Mouse (Mus musculus): ENCODE results near the gene Fkbp14. TPM values are rescaled to one million over a fixed set of nuclear protein-coding genes. Genes with fewer than 3 reads are reported as not detected.

Fkbp14 gene
- total RNA-seq, 2 experiments from 2014 or later: 8.5 to 9.0 TPM

DNA sequence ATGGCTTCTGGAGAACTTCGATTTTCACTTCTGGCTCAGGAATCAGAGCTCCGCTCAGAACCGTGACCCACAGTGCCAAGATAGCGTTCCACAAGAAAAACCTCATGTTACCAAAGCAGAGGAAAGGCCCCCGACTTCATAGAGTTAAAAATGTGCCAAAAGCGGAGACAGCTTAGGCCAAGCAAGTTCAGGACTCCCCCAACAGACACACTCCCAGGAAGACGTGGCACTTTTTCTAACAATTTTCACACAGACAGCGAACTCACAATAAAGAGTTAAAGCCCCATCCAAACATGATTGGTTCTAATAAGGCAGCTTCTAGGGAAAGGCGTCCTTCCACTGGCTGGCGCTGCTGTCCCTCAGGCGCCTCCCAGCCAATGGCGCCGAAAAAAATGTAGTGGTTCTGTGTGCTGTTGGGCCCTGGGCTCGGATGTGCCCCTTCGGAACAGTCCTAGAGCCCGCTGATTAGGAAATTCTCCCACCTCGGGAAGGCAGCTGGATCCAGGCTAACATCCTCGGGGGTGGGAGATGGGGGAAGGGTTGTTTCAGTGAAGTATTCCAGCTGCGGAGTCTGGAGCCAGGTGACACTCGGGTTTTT lies 4.1 kb downstream of the Fkbp14 start:
- intact Hi-C loops (cut with DNase I): loop anchor here (2.0 to 10.0 kb wide), 3 partner anchors 224 to 572 kb away; partner anchors contain the start of genes Ggct and Znrf2
- peak; percentile 96 to 98 for DNase-seq (ENCODE audit: low spot score in 2 of 2)

DNA sequence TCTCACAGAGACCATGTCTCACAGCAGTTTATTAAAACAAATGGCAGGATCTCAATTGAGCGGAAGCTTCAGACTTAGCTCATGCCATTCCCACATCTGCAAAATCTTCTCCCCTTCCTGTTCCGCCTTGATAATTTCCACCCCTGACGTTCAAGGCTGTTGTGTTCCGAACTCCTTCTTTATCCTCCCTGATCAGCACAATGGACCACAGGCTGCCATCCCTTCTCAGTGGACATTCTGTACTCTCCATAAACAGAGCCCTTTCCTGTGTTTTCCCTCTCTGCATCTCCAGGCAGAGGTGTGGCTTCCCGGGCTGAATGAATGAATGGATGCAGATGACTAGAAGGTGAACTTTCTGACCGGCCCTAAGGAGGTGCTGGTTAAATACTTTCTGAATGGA lies 5.3 kb downstream of the Fkbp14 start:
- intact Hi-C loops (cut with DNase I): loop anchor here (2.0 to 10.0 kb wide), 3 partner anchors 225 to 573 kb away; partner anchors contain the start of genes Ggct and Znrf2
- DNase-seq (ENCODE audit: low spot score in 2 of 2): no peak

DNA sequence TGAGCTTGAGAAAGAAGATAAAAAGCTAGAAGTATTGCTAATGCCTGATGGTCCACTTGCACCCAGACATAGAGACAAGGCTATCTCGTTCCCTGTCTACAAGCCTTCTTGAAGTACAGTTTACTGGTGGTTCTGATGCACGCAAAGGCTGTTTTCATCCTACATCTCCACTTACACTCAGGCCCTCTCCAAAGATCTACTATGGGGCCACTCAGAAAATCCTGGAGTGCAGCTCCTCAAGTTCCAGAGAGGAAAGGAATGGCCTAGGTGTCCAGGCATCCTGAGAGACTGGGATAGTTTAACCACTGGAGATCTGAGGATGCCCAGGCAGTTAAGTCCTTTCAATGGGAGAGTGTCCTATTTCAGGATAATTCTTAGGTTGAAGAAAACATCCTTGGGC lies 6.4 kb downstream of the Fkbp14 start:
- no peak for DNase-seq (ENCODE audit: low spot score in 2 of 2)
- intact Hi-C loops (cut with DNase I): loop anchor here (5.0 to 10.0 kb wide), 2 partner anchors 402 to 574 kb away; partner anchors contain the start of gene Ggct

DNA sequence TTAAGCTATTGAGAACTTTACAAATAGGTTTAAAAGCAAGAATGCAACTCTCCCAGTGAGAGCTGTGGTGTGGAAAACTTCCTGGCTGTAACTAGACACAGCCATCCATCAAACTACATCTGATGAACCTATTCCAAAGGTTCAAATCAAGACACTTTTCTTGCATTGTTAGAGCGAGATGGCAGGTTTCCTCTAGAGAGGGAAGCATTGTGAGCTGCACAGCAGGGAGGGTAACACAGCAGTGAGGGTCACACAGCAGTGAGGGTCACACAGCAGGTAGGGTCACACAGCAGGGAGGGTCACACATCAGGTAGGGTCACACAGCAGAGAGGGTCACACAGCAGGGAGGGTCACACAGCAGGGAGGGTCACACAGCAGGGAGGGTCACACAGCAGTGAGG lies 8.9 kb downstream of the Fkbp14 start:
- intact Hi-C loops (cut with DNase I): no loop called here
- no peak for DNase-seq (ENCODE audit: low spot score in 2 of 2)

DNA sequence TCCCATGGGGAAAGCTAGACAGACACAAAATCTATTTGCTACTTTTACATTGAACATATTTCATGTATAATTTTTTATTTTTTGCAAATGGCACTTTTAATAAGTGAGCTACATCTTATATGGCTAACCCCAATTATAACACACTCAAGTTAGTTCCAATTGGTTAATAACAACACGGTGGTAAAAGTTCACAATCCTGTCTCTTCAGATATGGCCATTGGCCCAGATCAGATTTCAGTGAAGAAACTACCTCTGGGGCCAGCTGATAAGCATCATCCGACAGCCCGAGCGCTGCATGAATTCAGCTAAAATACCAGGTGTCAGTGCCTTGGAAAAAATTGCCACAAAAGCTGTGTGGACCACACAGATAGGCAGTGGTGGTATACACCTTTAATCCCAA lies 9.4 kb downstream of the Fkbp14 start:
- intact Hi-C loops (cut with DNase I): no loop called here
- no peak for DNase-seq (ENCODE audit: low spot score in 2 of 2)

DNA sequence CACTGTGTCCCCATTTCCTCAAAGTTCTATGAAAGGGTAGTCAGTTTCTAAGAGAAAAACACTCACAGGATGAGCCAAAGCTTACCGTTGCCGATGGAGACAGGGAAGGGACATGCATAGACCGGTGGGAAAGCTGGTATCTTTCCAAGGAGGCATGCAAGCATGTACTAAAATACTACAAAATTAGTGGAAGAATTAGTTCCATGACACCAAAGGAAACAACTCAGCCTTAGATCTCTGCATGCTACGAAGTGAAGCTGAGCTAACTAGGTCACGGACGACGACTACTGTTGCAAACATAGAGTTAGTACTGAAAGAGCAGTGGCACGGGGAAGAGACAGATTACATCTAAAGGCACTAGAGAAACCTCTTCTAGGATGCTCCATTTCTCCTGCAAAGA lies 10.2 kb downstream of the Fkbp14 start:
- intact Hi-C loops (cut with DNase I): no loop called here

DNA sequence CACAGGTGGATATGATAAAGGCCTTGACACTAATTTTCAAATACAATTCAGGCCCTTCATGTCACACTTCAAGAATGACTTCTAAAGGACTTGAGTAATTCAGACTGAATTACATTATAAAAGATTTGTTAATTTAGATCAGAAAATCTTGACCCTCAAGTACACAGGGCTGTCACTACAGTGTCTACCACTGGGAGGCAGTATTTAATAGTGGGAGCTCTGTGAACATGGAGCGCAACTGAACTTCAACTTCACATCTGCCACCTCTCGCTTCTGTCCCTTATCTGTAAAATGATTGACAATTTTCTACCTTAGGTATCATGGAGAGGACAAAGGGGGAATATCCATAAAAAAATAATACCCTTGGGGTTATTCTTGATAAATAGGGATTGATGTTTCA lies 10.9 kb downstream of the Fkbp14 start:
- peak; percentile 52 to 71 for DNase-seq (ENCODE audit: low spot score in 2 of 2)
- intact Hi-C loops (cut with DNase I): no loop called here

More for the DNA sequence above, 10.2 kb downstream of the Fkbp14 start:
- no peak for DNase-seq (ENCODE audit: low spot score in 2 of 2)

DNA sequence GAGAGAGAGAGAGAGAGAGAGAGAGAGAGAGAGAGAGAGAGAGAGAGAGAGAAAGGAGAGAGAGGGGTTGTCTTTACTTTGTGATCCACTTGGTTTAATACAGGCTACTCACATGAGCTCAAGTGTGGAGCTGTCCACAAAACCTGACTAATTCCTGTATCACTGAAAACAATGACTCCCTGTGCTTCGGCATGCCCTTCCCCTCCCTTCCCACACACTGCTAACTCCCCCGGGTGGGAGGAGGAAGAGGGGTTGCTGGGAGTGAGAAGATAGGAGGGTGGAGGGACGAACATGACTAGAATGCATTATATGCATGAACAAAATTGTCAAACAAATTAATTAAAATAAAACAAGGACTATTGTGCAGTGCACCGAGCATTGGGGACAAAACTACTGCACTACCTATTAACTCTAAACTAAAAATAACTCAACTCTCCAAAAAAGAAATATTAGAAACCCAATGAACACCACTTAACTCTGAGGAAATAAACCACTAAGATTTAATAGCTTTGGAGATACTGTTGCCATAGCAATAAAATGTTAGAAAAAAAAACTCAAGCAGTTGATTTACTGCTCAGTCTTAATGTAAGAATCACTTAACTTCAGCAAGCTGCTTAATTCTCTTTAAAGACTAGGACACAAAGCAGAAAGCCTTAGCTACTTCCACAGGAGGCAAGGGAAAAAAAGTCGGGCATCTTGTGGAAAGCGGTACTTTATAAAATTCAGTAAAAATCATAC lies 23.7 kb downstream of the Fkbp14 start:
- intact Hi-C loops (cut with DNase I): no loop called here
- no peak for DNase-seq (ENCODE audit: low spot score in 2 of 2)

DNA sequence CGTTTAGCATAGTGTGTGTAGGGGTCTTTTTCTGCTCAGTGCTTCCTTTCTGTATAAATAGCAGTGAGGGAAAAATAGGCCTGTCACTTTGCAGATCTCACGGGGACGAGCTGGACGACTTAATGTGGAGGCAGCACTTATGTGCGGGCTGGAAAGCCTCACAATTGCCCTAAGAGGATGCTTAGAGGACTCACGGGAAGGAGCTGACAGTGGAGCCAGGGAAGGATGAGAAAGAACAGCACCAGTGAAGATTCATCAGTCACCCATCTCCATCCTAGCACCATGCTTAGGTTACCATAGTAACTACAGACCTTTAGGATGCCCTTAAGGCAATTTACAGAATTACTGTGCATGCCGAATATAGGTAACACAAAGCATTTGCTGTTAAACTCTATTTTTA lies 27.3 kb downstream of the Fkbp14 start:
- peak in 1 of 2 experiments; percentile 27 for DNase-seq (ENCODE audit: low spot score in 2 of 2)
- intact Hi-C loops (cut with DNase I): no loop called here

DNA sequence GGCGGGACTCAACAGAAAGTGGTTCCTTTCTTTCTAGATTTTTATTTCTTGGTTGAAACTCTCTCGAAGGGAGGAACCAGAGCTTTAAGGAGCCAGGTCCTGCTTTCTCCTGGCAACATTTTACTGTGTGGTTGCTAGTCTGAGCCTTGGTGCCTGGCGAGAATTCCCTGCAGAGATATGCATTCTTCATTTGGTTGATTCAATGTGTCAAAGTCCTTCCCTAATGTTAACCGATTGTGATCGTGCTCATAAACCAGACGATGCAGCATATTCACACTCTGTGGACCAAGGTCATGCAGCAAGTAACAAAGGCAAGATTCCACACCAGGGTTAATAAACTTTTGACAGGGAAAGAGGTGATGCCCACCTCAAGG lies 30.6 kb downstream of the Fkbp14 start:
- intact Hi-C loops (cut with DNase I): no loop called here

DNA sequence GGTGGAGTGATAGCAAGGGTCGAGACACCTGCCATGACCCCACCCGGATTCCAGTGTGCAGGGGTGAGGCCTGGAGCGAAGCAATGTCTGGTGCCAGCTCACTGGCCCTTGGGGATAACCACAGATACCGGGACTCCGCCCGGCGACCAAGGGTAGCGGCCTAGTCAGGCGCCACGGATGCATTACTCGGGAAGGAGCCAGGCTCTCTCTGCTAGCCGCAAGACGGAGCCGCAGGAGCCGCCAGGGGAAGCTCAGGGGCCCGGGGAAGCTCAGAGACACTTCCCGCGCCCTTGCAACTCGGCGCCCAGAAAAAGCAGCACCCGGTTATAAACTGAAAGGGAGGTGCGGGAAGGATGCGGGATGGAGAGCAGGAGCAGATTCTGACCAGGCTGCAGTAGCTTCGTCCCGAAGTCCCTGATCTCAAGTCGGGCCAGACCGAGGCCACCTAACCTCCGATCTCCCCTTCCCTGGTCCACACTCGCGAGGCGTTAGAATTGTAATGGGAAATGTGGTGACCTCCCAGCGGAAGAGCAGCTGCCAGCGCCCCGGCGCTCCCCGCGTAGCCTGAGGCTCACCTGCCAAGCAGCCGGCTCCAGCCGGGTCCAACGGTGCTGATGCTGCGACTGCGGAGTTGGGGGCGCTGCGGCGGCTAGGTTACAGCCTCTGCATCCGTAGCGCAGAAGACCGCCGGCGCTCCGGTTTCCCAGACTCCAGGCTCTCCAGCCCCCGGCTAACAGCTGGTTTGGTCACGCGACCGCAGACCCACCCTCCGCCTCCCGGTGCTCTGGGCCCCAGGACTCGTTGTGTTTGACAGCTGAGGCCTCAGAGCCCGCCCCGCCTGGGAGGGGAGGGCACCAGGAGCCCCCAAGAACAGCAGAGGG lies 31.2 kb downstream of the Fkbp14 start, which contains the start of gene Scrn1:
Gene Scrn1 (minus strand): TSS at position 825 of the 881 bp plus-strand sequence.
- DNase-seq (ENCODE audit: low spot score in 2 of 2): peak; percentile 79 to 88
- intact Hi-C loops (cut with DNase I): no loop called here

More for the DNA sequence above, 30.6 kb downstream of the Fkbp14 start:
- DNase-seq (ENCODE audit: low spot score in 2 of 2): no peak

DNA sequence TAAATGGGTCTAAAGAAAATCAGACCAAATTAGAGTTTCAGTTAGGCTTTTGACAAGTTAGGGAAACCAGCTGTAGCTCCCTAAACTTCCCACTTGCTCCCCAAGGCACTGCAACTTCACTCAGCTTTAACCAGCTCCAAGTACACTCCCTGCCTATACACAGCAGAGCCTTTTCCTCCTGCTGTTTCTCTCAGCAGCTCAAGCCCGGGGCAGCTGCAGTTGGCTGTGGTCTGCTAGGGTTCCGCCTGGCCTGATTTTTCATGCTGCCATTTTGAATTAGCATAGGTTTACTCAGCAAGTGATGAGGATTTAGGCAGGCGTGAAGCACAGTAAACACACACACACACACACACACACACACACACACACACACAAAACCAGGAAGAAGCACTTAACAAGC lies 32.1 kb downstream of the Fkbp14 start:
- intact Hi-C loops (cut with DNase I): no loop called here
- peak in 1 of 2 experiments; percentile 61 for DNase-seq (ENCODE audit: low spot score in 2 of 2)

DNA sequence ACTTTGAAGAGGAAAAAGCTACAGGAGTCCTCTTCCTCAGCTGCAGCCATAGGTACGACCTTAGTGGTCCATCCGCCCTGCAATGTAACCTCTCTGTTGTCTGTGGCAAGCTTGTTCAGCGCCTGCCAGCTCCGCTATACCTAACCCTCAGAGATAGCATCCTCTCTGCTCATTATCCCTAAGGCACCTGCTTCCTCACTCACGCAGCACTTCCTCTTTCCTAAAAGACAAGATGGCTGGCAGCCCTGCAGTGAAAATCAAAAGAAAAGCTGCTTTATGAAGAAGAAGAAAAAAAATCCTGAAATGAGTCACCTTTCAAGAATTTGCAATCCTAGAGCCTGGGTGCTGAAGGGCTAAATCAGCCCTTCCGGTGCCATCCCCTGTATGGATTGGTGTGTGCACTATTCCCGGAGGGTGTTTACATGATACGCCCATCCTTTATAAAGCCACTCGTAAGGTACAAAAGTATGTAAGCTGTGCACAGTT lies 32.6 kb downstream of the Fkbp14 start:
- DNase-seq (ENCODE audit: low spot score in 2 of 2): peak in 1 of 2 experiments; percentile 12
- intact Hi-C loops (cut with DNase I): no loop called here

DNA sequence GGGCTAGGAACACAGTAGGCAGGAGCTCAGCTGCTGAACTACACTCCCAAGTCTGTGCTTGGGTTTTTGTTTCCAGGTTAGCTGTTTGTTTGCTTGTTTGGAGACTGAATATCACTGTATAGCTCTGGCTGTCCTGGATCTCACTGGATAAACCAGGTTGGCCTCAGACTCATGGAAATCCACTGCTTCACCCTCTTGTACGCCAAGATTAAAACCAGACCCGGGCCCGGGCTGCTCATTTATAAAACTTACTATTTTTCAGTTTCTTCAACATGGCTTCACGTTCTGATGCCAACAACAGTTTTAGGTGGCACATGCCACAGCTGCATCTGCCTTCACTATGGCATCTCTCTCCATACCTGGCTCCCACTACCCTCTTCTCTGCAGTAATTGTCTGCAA lies 33.5 kb downstream of the Fkbp14 start:
- no peak for DNase-seq (ENCODE audit: low spot score in 2 of 2)
- intact Hi-C loops (cut with DNase I): no loop called here

DNA sequence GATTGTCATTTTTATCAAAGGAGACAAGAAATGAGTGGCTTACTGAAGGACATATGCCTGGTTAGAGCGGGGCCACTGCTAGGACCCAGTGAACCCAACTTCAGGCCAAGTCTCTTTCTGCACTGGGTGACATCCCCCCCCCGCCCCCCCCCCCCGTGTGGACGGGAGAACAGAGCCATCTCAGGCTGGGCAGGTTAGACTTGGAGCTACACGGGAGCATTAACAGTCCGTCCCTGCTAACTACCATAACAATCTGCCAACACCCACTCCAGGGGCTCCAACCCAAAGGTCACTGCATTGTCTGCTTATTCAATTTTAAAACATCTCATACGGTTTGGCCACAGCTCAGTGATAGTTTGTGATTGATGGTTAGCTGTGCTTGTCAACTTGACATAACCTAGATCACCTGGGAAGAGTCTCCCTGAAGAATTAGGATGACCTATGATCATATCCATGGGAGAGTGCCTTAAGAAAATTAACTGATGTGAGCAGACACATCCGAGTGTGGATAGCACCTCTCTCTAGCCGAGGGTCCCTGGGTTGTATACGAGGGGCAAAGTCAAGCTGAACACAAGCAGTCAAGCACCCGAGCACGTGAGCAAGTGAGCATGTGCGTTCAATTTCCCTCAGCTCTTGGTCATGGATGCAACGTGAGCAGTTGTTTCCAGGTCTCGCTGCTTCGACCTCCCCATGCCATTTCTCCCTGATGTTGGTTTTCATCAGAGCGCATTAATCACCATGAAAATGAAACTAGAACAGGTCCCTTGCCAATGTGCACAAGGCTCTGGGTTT lies 34.9 kb downstream of the Fkbp14 start:
- intact Hi-C loops (cut with DNase I): no loop called here
- no peak for DNase-seq (ENCODE audit: low spot score in 2 of 2)

DNA sequence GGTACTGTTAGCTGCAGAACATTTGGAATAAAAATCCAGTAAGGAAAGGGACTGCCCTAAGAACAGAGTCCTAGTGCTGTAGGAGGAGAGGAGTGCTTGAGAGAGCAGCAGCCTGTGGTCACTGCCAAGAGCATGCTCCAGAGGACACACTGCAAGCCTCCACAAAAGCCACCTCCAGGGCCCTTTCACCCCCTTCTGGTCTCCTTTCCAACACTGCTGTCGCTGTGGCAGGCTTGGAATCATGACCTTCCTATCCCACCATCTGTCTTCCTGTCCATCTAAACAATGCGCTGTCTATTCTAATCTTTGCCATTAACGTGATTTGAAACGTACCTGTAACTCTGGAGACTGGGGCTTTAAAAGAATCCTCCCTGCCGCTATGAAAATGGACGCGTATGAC lies 38.6 kb downstream of the Fkbp14 start:
- DNase-seq (ENCODE audit: low spot score in 2 of 2): no peak
- intact Hi-C loops (cut with DNase I): no loop called here

DNA sequence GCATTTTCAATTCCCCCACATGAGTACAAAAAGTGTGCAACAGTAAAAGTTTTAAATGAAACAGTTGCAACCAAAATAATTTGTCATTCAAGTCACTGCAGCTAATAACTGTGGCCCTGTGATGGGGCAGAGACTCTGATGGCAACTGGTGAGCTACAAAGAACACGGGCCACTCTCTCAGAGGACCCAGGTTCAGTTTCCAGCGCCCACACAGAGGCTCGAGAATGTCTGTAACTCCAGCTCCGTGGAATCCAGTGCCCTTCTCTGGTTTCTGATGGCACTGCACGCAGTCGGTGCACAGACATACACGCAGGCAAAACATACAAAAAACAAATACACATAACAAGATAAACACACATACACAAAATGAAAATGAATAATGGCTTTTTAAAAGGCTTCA lies 39.4 kb downstream of the Fkbp14 start:
- DNase-seq (ENCODE audit: low spot score in 2 of 2): no peak
- intact Hi-C loops (cut with DNase I): no loop called here

DNA sequence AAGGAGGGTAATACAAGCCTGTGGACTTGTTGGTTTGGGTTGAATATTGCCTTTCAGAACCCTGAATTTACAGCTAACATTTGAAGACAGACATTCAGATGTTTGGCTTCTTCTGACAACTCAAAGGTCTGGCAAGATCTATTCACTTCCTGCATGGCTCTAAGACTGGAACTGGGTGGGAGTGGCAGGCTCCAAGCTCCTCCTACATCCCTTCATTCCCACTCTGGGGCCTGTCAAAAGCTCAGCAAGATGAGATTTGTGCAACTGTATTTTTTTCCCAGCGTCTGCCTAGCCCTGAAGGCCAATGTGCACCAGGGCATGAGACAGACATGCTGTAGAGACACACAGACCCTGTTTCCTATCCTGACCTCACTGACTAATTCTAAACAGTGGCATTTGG lies 41.3 kb downstream of the Fkbp14 start:
- no peak for DNase-seq (ENCODE audit: low spot score in 2 of 2)
- intact Hi-C loops (cut with DNase I): no loop called here

DNA sequence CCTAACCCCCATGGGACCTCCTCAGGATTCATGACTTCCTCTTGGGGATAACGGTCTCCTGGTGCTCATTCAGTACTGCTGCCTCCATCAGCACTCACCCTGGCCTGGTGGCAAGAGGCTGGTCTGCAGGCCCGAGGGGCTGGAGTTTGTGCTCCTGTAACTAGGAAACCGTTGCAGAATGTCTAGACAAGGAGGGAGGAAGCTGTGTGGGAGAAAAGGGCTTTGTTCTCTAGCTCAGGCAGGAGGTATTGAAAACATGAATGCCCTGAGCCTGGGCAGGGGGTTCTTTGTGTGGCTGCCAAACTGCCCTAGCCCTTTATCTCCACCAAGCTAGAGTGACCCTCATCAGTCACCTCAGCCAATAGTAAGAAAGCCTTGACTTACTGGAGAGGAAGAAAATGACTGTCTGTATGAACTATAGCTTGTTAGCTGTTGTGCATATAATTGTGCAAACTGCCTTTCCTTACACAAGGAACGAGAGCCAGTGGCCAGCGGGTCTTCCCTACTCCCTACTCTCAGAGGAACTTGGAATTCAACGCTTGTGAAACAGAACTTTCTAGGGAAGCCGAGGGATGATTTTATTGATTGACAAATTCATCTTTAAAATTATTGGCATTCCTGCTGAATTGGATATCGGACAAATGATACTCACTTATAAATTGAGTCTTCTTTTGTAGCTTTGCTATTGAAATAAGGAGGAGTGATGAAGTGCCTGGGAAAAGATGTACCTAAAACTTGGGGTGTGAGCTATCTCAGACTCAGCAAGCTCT lies 42.6 kb downstream of the Fkbp14 start:
- intact Hi-C loops (cut with DNase I): no loop called here
- no peak for DNase-seq (ENCODE audit: low spot score in 2 of 2)
